Mouse (Mus musculus): ENCODE measurements around the gene Irs3. TPM values are rescaled to one million over a fixed set of nuclear protein-coding genes. Genes with fewer than 3 reads are reported as not detected.
A peak's percentile ranks its signal among the peaks of the same experiment; 100 is the strongest.
"Not testable (repeated sequence)": the region's sequence is repeated elsewhere in the genome, so short reads cannot be mapped to it uniquely, and the experiment has no call there.

The Irs3 gene
- total and polyA plus RNA-seq, 2 experiments from 2014 or later, result 0.29 to 0.76 TPM

DNA sequence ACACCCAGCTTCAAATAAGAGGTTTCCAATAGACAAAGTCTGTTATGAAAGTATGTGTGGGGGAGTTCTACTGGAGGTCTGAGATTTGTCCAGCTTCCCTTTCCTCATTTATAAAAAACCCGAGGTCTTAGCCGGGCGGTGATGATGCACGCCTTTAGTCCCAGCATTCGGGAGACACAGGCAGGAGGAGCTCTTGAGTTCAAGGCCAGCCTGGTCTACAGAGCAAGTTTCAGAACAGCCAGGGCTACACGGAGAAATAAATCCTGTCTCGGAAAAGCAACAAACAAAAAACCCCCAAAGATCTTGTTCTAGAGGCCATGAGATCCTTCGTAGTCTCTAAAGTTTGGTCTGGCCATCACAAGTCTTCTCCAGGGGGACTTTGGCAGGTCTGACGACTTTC, 17.5 kb downstream of the Irs3 start:
- WGBS, result 2% methylated on average over 9 of the region's 9 CpGs
- DNase-seq (no peak), ATAC-seq (no peak)
- Histone ChIP-seq H3K27ac (ENCODE audit: low read depth, low read length) (peak overlapping the region; percentile 85), H3K4me1 (ENCODE audit: insufficient read depth) (peaks cover 14% of the 10 kb centered on the region), H3K4me2 (ENCODE audit: low read depth) (peak overlapping the region; percentile 73), H3K4me3 (ENCODE audit: low read depth, low read length) (peak overlapping the region; percentile 61), H3K27me3 (ENCODE audit: insufficient read depth, low read length) (no peaks in the 10 kb centered on the region), H3K9me3 (ENCODE audit: low read length) (no peaks in the 10 kb centered on the region), H3K9ac (peak overlapping the region; percentile 64), H3K36me3 (ENCODE audit: insufficient read depth) (no peaks in the 10 kb centered on the region)
- no peak for TF ChIP-seq CTCF (IDR thresholded peaks at IDR 0.05; ENCODE audit: low read depth)

DNA sequence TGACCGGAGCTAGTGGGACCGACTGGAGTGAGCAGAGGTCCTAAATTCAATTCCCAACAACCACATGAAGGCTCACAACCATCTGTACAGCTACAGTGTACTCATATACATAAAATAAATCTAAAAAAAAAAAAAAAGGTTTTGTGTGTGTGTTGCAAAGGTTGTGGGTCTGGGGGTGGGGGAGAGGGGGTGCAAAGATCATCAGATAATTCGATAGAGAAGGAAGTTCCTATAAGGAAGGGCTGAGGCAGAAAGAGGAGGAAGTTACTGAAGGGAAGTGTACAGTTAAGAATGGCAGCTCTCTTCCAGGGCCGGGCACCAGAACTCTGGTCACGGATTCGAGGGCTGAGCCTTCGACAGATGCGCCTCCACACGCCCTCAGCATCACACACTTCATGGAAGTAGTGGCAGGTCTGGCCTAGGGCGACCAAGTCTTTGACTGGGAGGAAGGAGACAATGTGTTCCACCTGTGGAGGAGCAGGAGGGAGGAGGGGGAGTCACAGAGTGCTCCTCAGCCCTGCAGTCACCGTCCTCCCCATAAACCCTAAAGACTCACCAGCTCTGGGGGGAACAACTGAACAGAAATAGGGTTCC, 21.5 kb downstream of the Irs3 start:
- H3K27me3 ChIP-seq (ENCODE audit: insufficient read depth, low read length), result no peaks in the 10 kb centered on the region
- no peaks in the 10 kb centered on the region for H3K36me3 ChIP-seq (ENCODE audit: insufficient read depth)
- H3K4me1 ChIP-seq (ENCODE audit: insufficient read depth), result 0 out of 2 replicates have a peak, but pooled peaks cover 5% of the 10 kb centered on the region
- no peak overlapping the region for H3K27ac ChIP-seq (ENCODE audit: low read depth, low read length)
- no peak overlapping the region for H3K9ac ChIP-seq
- H3K4me2 ChIP-seq (ENCODE audit: low read depth), result no peak overlapping the region
- ATAC-seq, result no peak
- no peak overlapping the region for H3K4me3 ChIP-seq (ENCODE audit: low read depth, low read length)
- no peak for TF ChIP-seq CTCF (IDR thresholded peaks at IDR 0.05; ENCODE audit: low read depth)
- no peak for DNase-seq
- 84% methylated on average over 11 of the region's 11 CpGs for WGBS
- no peaks in the 10 kb centered on the region for H3K9me3 ChIP-seq (ENCODE audit: low read length)

- ATAC-seq, result no peak
- no peaks in the 10 kb centered on the region for H3K27me3 ChIP-seq (ENCODE audit: insufficient read depth, low read length)
- no peaks in the 10 kb centered on the region for H3K36me3 ChIP-seq (ENCODE audit: insufficient read depth)
- no peaks in the 10 kb centered on the region for H3K4me1 ChIP-seq (ENCODE audit: insufficient read depth)
- no peak for TF ChIP-seq CTCF (IDR thresholded peaks at IDR 0.05; ENCODE audit: low read depth)
- WGBS, result 90% methylated on average over 7 of the region's 7 CpGs
- no peaks in the 10 kb centered on the region for H3K9me3 ChIP-seq (ENCODE audit: low read length)
- no peak for DNase-seq
- H3K27ac ChIP-seq (ENCODE audit: low read depth, low read length), result no peak overlapping the region
- no peak overlapping the region for H3K9ac ChIP-seq
- H3K4me3 ChIP-seq (ENCODE audit: low read depth, low read length), result no peak overlapping the region
- no peak overlapping the region for H3K4me2 ChIP-seq (ENCODE audit: low read depth)
Observed at GRCm38 (mm10) chr5:137615347-137615746, 30.2 kb downstream of the Irs3 start.

GRCm38 (mm10) chr5:137614921-137615320, 30.6 kb downstream of the Irs3 start:
- H3K4me1 ChIP-seq (ENCODE audit: insufficient read depth); ATAC-seq: not testable (repeated sequence)
- WGBS, result 94% methylated on average over 2 of the region's 2 CpGs

GRCm38 (mm10) chr5:137613550-137613949, 32.0 kb downstream of the Irs3 start, which contains the start of gene Pcolce:
TSS of gene Pcolce (minus strand) at chr5:137613784.
- DNase-seq, result no peak
- TF ChIP-seq CTCF (IDR thresholded peaks at IDR 0.05; ENCODE audit: low read depth), result no peak
- H3K4me2 ChIP-seq (ENCODE audit: low read depth), result no peak within 1 kb of the TSS
- H3K9me3 ChIP-seq (ENCODE audit: low read length), result no peaks in the 10 kb centered on the region
- no peak for ATAC-seq
- WGBS, result 68% methylated on average over 11 of the region's 11 CpGs
- H3K4me1 ChIP-seq (ENCODE audit: insufficient read depth), result no peaks in the 10 kb centered on the region
- no peak within 1 kb of the TSS for H3K27ac ChIP-seq (ENCODE audit: low read depth, low read length)
- H3K9ac ChIP-seq, result no peak within 1 kb of the TSS
- no peak within 1 kb of the TSS for H3K4me3 ChIP-seq (ENCODE audit: low read depth, low read length)
- H3K36me3 ChIP-seq (ENCODE audit: insufficient read depth), result no peaks in the 10 kb centered on the region
- 0 out of 2 replicates have a peak, but pooled peaks cover 5% of the 10 kb centered on the region for H3K27me3 ChIP-seq (ENCODE audit: insufficient read depth, low read length)

More at GRCm38 (mm10) chr5:137614921-137615320, 30.6 kb downstream of the Irs3 start:
- not testable (repeated sequence) for H3K4me3 ChIP-seq (ENCODE audit: low read depth, low read length); H3K27ac ChIP-seq (ENCODE audit: low read depth, low read length); H3K4me2 ChIP-seq (ENCODE audit: low read depth); H3K27me3 ChIP-seq (ENCODE audit: insufficient read depth, low read length); H3K9ac ChIP-seq; H3K9me3 ChIP-seq (ENCODE audit: low read length); H3K36me3 ChIP-seq (ENCODE audit: insufficient read depth); DNase-seq
- peak; percentile 18 for TF ChIP-seq CTCF (IDR thresholded peaks at IDR 0.05; ENCODE audit: low read depth)

- Histone ChIP-seq H3K36me3 (ENCODE audit: insufficient read depth) (no peaks in the 10 kb centered on the region), H3K27me3 (ENCODE audit: insufficient read depth, low read length) (0 out of 2 replicates have a peak, but pooled peaks cover 6% of the 10 kb centered on the region), H3K9ac (no peak overlapping the region), H3K27ac (ENCODE audit: low read depth, low read length) (no peak overlapping the region), H3K4me2 (ENCODE audit: low read depth) (no peak overlapping the region), H3K4me1 (ENCODE audit: insufficient read depth) (no peaks in the 10 kb centered on the region), H3K4me3 (ENCODE audit: low read depth, low read length) (no peak overlapping the region), H3K9me3 (ENCODE audit: low read length) (no peaks in the 10 kb centered on the region)
- DNase-seq (no peak), ATAC-seq (no peak)
- no peak for TF ChIP-seq CTCF (IDR thresholded peaks at IDR 0.05; ENCODE audit: low read depth)
- WGBS, result 64% methylated on average over 5 of the region's 5 CpGs
Observed at GRCm38 (mm10) chr5:137613076-137613475, 32.4 kb downstream of the Irs3 start.

DNA sequence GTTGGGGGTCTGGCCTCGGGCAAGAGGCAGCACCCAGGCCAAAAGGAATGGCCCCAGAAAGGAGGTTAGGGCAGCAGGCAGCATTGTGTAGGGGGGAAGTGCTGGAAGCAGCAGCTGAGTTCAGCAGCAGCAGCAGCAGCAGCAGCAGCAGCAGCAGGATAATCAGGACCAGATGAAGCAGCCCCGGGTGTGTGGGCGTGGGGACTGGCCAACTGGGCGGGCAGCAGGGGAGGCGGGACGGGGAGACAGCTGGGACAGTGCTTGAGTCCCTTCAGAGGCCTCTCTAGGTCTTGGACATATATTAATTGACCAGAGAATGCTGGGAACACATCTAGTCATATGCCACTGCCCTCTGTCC, 34.3 kb downstream of the Irs3 start:
- H3K27me3 ChIP-seq (ENCODE audit: insufficient read depth, low read length), result peaks cover 6% of the 10 kb centered on the region; the same call in 1 of the 2 replicates
- TF ChIP-seq CTCF (IDR thresholded peaks at IDR 0.05; ENCODE audit: low read depth), result no peak
- no peak overlapping the region for H3K4me3 ChIP-seq (ENCODE audit: low read depth, low read length)
- H3K36me3 ChIP-seq (ENCODE audit: insufficient read depth), result no peaks in the 10 kb centered on the region
- DNase-seq (no peak), ATAC-seq (no peak)
- no peaks in the 10 kb centered on the region for H3K4me1 ChIP-seq (ENCODE audit: insufficient read depth)
- H3K4me2 ChIP-seq (ENCODE audit: low read depth), result no peak overlapping the region
- 15% methylated on average over 6 of the region's 6 CpGs for WGBS
- no peak overlapping the region for H3K27ac ChIP-seq (ENCODE audit: low read depth, low read length)
- no peaks in the 10 kb centered on the region for H3K9me3 ChIP-seq (ENCODE audit: low read length)
- no peak overlapping the region for H3K9ac ChIP-seq
